Mouse (Mus musculus): ENCODE measurements around the gene Epas1.

GRCm38 (mm10) chr17:86751373-86751871 lies 2.1 kb upstream of the Epas1 start:
- TF ChIP-seq POLR2A (IDR thresholded peaks at IDR 0.05; ENCODE audit: borderline replicate concordance, extremely low read depth, insufficient read depth, insufficient read length, poor library complexity, severe bottlenecking) (no peak), CTCF (IDR thresholded peaks at IDR 0.05; ENCODE audit: borderline replicate concordance, extremely low read depth, insufficient read depth, insufficient read length) (no peak)
